Mouse (Mus musculus) CD8-positive naive resting alpha-beta T cell, adult 57 days (primary cell): ENCODE data around the gene Arhgap27. TPM values are rescaled to one million over a fixed set of nuclear protein-coding genes. Genes with fewer than 3 reads are reported as not detected.

Source experiments
- total RNA-seq: library from RNA; stranded (reverse); gene quantifications from one replicate; pipeline ENCODE4 v1.2.4, GENCODE M21; 2023

Gene Arhgap27
- total RNA-seq = 71.4 TPM

DNA sequence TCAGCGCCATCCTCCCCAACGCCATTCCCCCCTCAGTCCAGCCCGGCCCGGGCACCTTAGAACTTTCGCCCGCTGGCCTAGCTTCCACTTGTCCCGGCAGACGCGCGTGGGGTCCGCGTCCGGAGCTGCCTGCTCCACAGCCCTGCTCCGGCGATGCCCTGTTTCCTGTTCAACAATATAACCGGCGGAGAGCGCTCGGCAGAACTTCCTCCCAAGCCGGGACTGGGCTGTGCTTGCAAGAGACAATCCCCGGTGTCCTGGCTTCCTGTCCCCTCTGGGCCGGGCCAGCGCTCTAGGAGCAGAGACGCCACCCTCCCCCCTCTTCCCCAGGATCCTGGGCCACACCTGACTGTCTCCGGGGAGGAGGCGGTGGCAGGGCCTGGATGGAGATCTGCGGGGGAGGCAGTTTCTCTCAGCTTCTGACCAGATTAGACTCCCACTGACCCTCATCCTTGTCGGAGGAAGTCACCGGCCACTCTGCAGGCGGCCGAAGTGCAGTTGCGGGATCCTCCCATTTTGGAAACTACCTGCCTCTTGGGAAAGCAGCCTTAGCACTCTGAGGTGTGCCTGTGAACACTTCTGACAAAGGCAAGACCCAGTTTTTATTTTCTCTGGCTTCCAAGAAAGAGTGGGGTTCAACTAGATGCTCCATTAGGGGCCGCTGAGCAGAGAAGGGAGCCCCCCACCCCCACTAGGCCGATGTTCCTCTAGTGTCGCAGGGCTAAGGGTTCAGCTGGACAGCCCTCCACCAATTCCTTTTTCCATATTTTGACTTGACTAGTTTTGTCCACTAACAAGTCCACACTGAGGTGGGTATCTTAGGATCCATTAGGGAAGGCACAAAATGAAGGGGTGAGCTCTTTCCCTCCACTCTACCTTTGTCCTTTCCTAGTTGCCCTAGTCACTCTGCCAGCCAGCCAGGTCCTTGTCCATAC lies at the start of gene Arhgap27:
TSS of gene Arhgap27 (minus strand) at position 479 of the 935 bp plus-strand sequence.

DNA sequence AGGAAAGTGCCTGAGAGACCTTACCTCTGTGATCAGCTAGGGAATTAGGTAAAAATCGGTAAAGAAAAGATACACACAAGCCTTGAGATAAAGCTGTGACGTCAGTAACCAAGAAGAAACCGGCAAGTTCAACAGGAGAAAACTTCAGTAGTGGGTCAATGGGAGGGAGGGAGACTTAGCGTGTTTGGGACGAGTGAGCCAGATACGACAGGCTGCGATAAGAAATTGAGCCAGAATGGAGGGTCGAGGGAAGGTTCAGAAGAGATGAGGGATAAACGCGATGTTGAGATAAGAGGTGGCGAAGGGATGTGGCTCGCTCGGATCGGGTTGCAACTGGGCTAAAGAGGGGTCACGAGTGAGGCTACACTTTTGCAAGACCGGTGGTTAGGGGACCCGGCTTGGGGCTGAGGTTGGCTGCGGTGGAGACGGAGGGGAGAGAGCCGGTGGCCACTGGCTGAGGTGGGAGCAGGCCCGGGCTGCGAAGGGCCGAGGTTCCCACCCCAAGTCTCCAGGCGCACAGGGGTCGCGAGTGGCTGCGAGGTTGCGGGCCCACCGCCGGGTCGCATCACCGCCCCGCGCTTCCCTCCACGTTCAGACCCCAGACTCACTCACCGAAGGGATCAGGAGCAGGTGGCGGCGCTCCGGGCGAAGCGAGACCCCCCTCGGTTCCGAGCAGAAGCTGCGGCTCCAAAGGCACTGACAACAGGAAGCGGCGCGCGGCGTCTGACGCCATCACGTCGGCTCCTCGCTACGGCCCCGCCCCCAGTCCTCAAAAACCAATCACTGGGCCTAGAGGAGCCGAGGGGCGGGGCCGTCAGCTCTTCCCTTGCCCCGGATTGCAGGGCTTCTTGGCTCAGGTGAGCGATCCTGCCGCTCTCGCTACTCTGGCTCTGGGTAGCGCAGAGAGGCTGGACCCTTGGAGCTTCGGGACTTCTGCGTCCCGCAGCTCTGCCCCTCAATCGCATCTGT lies 48.8 kb upstream of the Arhgap27 start, which contains the start of gene Plekhm1:
TSS of gene Plekhm1 (minus strand) at position 707 of the 969 bp plus-strand sequence.

Other genes starting within 250 kb of the Arhgap27 start
- 129 TPM for gene Hexim1, start 247.5 kb downstream of the Arhgap27 start, total RNA-seq
- 1.7 TPM for gene Hexim2, start 231.3 kb downstream of the Arhgap27 start, total RNA-seq
- 392 TPM for gene Fmnl1, start 192.6 kb downstream of the Arhgap27 start, total RNA-seq
- gene 1700023F06Rik, start 155.1 kb downstream of the Arhgap27 start, total RNA-seq = not detected
- gene Spata32, start 145.3 kb downstream of the Arhgap27 start, total RNA-seq = not detected
- 69.7 TPM for gene Map3k14, start 96.2 kb downstream of the Arhgap27 start, total RNA-seq
- gene Plekhm1, start 49.0 kb upstream of the Arhgap27 start, total RNA-seq = 36.6 TPM
- not detected for gene Lrrc37a, start 140.9 kb upstream of the Arhgap27 start, total RNA-seq